Mouse (Mus musculus) neural tube, embryonic 12.5 days (tissue): Measurements from ENCODE around the gene Rita1. TPM values are rescaled to one million over a fixed set of nuclear protein-coding genes. Genes with fewer than 3 reads are reported as not detected.

Experiments used
- ATAC-seq: fragments of 200-750 bp; cut with Nextera tagmentation; 2 replicates; pipeline ENCODE4 v1.8.0; 2017; ENCODE audit warnings: low read depth, mild to moderate bottlenecking, moderate TSS enrichment, moderate library complexity; ENCODE audit not compliant: low FRiP score
- H3K27ac ChIP-seq: fragments of 300-500 bp; sonication (generic); 2 replicates; pipeline ENCODE4 v1.5.1; 2016
- H3K27me3 ChIP-seq: fragments of 300-500 bp; sonication (generic); replicated peaks from 2 replicates; pipeline ENCODE4 v1.6.1; 2016; ENCODE audit warnings: mild to moderate bottlenecking
- H3K36me3 ChIP-seq: fragments of 300-500 bp; sonication (generic); 2 replicates; pipeline ENCODE4 v1.6.1; 2016; ENCODE audit warnings: mild to moderate bottlenecking
- H3K4me1 ChIP-seq: fragments of 300-500 bp; sonication (generic); 2 replicates; pipeline ENCODE4 v1.6.1; 2016
- H3K4me2 ChIP-seq: fragments of 300-500 bp; sonication (generic); replicated peaks from 2 replicates; pipeline ENCODE4 v1.6.1; 2016; ENCODE audit warnings: mild to moderate bottlenecking
- H3K4me3 ChIP-seq: fragments of 300-500 bp; sonication (generic); 2 replicates; pipeline ENCODE4 v1.5.1; 2016
- H3K9ac ChIP-seq: fragments of 300-500 bp; sonication (generic); 2 replicates; pipeline ENCODE4 v1.6.1; 2016; ENCODE audit warnings: mild to moderate bottlenecking
- H3K9me3 ChIP-seq: fragments of 300-500 bp; sonication (generic); 2 replicates; pipeline ENCODE4 v1.6.1; 2016; ENCODE audit warnings: mild to moderate bottlenecking
- WGBS: fragments of 180-500 bp; shearing (Covaris S2); methylation state at CpG from one replicate; pipeline ENCODE4 v1.1.7; 2016; 5-methylcytosine and 5-hydroxymethylcytosine counted together
- polyA plus RNA-seq: library from polyadenylated mRNA; unstranded; fragments of >200 nt; fragmentation: Nextera tagmentation; extraction: Ambion mirVana; gene quantifications from 2 replicates; pipeline ENCODE4 v1.2.1, GENCODE M21; 2016

Gene Rita1
- polyA plus RNA-seq, 1 experiment from 2014 or later: 20.1 TPM

DNA sequence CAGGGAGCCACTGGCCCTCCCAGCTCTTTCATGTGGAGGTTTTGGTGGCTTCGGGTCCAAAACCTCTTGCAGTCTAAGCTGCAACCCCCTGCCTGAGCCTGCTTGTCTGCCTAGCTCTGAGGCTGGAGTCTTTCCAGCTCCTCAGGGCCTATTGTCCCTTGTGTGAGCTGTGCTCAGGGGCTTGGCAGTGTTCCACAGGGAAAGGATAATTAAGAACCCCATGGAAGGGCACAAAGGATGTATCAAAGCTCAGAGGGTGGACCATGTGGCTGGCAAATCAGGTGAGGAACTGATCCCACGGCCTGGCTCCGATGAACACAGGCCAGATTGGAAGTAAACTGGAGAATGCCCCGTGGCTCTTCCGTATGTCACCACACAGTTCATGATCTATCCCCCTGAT is 46.3 kb downstream of the Rita1 start:
- H3K4me2 ChIP-seq: peak overlapping the region; percentile 40; the same call in 1 of the 2 replicates
- H3K9me3 ChIP-seq: no peaks in the 10 kb centered on the region
- 0 out of 2 replicates have a peak overlapping the region, but pooled peaks have one; percentile 38 for H3K9ac ChIP-seq
- peak overlapping the region; percentile 86 for H3K27ac ChIP-seq
- peak; percentile 46 for ATAC-seq
- 28% methylated on average over 5 of the region's 5 CpGs for WGBS
- H3K4me1 ChIP-seq: peaks cover 86% of the 10 kb centered on the region
- no peaks in the 10 kb centered on the region for H3K27me3 ChIP-seq
- no peak overlapping the region for H3K4me3 ChIP-seq
- H3K36me3 ChIP-seq: no peaks in the 10 kb centered on the region

DNA sequence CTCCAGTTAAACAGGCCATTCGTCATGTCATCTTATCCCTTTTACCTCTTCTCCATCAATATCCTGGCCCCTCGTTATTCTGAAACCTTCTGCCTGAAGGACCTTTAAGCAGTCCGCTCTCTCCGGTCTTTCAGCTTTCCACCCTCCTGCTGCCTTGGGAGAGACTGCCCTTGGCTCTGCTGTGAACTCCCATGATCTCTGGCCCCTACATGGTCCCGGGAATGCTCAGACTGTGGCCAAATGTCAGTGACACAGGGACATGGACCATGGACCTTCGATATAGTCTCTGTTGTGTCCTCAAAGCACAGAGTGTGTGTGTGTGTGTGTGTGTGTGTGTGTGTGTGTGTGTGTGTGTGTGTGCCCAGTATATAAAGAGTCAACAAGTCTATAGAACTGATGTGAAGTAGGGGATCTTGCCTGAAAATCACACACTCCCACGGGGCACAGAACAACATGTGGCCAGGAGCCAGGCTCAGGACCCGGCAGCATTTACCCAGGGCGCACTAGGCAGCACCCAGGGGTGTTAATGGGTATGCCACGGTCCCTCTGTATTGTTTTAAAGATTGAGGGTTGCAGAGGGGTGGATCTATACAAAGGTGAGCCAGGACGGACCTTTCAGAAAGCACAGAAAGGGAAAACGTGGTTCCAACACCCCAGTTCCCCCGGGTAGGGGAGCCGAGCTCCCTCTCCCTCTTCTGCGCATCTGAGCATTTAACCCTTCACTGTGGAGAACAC is 47.1 kb downstream of the Rita1 start:
- Histone ChIP-seq H3K36me3 (no peaks in the 10 kb centered on the region), H3K4me3 (no peak overlapping the region), H3K4me1 (peaks cover 85% of the 10 kb centered on the region), H3K9ac (peak overlapping the region; percentile 38; the same call in 1 of the 2 replicates), H3K4me2 (peak overlapping the region; percentile 40), H3K27ac (peak overlapping the region; percentile 86), H3K27me3 (no peaks in the 10 kb centered on the region), H3K9me3 (no peaks in the 10 kb centered on the region)
- WGBS: 32% methylated on average over 15 of the region's 15 CpGs
- ATAC-seq: no peak

DNA sequence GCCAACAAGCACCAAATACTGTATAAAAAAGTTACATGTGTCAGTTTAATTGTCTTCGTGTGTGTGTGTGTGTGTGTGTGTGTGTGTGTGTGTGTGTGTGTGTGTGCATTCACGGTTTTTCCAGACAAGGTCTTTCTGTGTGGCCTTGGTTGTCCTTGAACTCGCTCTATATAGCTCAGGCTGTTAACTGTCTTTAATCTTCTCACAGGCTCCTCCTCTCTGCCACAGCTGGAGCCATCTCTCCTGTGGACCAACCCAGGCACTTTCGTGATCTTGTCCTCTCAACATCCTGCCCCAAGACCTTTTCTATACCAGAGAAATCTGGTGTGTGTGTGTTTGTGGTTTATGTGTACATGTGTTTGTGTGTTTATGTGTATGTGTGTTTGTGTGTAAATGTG is 48.5 kb downstream of the Rita1 start:
- no peaks in the 10 kb centered on the region for H3K27me3 ChIP-seq
- H3K4me1 ChIP-seq: peaks cover 82% of the 10 kb centered on the region
- H3K4me2 ChIP-seq: no peak overlapping the region
- 58% methylated on average over 4 of the region's 4 CpGs for WGBS
- no peaks in the 10 kb centered on the region for H3K9me3 ChIP-seq
- no peaks in the 10 kb centered on the region for H3K36me3 ChIP-seq
- H3K27ac ChIP-seq: no peak overlapping the region
- no peak overlapping the region for H3K4me3 ChIP-seq
- H3K9ac ChIP-seq: no peak overlapping the region
- ATAC-seq: no peak

DNA sequence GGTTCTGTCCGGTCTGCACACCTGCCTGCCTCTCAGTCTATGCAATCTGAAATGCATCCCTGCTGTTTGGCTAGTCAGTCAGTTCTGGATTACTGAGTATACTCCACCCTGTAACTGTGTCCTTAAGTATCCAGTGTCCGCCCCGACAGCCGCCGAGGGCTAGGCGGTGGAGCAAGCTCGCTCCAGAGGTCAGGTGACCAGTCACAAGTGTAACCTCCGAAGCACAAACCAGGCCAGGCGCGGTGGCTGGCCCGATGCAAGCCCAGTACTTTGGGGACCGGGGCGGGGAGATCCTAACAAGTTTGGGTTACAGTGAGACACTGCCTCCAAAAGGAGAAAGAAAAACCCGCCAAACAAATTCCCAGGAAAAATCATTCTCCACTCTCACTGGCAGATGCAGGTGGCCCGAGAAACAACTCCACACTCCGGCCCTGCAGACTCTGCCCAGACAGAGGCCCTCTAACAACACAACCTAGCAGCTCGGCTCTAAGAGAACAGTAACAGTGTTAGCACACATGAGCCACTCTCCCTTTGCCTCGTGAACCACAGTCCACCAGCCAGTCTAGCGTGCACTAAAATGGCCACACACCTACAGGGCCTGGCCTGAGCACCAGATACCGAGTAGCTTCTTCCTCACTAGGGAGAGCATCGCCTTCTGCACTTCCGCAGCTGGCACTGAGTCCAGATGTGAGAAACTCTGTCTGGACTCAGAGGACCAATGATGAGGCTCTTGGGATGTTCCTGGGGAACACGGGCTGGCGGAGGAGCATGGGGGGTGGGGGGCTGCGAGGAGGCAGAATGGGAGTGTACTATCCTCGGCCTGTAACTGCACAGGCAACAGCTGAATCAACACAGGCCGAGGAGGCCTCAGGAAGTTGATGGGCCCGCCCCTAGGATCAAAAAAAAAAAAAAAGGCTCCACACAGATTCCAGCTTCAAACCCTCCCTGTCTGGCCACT is 49.2 kb downstream of the Rita1 start:
- peaks cover 82% of the 10 kb centered on the region for H3K4me1 ChIP-seq
- 0 out of 2 replicates have a peak overlapping the region, but pooled peaks have one; percentile 10 for H3K4me2 ChIP-seq
- H3K27ac ChIP-seq: 0 out of 2 replicates have a peak overlapping the region, but pooled peaks have one; percentile 7
- no peaks in the 10 kb centered on the region; the same call in 1 of the 2 replicates for H3K36me3 ChIP-seq
- no peak overlapping the region for H3K9ac ChIP-seq
- no peaks in the 10 kb centered on the region for H3K9me3 ChIP-seq
- no peak for ATAC-seq
- H3K27me3 ChIP-seq: no peaks in the 10 kb centered on the region
- 57% methylated on average over 28 of the region's 28 CpGs for WGBS
- H3K4me3 ChIP-seq: no peak overlapping the region

DNA sequence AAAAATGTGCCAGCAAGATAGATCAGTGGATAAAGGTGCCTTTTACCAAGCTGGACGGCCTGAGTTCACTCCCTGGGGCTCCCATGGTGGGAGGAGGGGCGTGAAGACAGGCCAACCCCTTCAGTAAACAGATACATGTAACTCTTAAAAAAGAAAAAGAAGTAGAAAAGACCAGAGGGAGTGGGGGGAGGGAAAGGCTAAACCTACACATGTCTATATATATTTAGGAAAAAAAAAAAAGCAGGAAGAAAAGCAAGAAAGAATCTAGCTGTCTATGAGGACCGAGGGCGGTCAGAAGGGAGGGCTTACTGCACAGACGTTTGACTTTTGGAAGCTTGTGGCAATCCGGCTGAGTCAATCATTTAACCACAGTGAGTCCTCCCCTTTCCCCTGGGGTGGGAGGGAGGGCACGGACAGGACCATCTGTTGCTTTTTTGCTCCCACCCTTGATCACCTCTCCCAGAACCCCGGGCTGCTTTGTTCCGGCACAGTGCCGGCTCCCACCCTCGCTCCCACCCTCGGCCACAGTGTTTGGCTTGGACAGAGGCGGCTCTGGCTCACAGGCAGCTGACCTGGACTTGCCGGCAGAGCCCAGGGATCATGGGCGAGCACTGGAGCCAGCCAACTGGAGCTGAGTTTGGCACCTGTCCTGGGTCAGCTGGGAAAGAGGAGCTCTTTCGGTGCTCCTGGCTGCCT is 51.6 kb downstream of the Rita1 start:
- ATAC-seq: no peak; the same call in 1 of the 2 replicates
- Histone ChIP-seq H3K36me3 (peaks cover 15% of the 10 kb centered on the region), H3K9me3 (no peaks in the 10 kb centered on the region), H3K9ac (no peak overlapping the region), H3K4me1 (peaks cover 62% of the 10 kb centered on the region), H3K27ac (no peak overlapping the region), H3K4me2 (peak overlapping the region; percentile 37), H3K27me3 (no peaks in the 10 kb centered on the region), H3K4me3 (no peak overlapping the region)
- 7% methylated on average over 16 of the region's 16 CpGs for WGBS

DNA sequence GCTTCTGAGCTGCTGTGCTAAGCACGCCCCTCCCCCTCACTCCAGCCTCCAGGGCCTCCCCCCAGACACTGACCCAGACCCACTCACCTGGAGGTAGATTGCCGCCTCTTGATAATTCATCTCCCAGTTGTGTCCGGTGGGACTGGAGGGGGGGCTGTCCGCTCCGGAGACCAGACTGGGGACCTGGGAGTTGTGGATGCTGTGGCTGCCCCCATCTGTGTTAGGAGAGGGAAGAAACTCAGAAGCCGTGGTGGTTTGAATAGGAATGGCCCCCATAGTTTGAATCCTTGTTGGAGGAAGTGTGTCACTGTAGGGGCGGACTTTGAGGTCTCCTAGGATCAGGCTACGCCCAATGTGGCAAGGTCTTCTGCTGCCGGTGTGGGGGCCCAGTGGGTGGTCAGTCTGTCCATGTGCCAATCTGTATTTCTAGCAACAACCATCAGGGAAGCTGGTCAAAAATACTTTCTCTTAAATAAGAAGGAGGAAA is 52.2 kb downstream of the Rita1 start:
- peak overlapping the region; percentile 62 for H3K27ac ChIP-seq
- peak overlapping the region; percentile 32 for H3K4me2 ChIP-seq
- H3K27me3 ChIP-seq: no peaks in the 10 kb centered on the region
- ATAC-seq: no peak
- H3K4me3 ChIP-seq: no peak overlapping the region
- no peak overlapping the region for H3K9ac ChIP-seq
- H3K36me3 ChIP-seq: peaks cover 21% of the 10 kb centered on the region
- 53% methylated on average over 9 of the region's 9 CpGs for WGBS
- no peaks in the 10 kb centered on the region for H3K9me3 ChIP-seq
- H3K4me1 ChIP-seq: peaks cover 56% of the 10 kb centered on the region

DNA sequence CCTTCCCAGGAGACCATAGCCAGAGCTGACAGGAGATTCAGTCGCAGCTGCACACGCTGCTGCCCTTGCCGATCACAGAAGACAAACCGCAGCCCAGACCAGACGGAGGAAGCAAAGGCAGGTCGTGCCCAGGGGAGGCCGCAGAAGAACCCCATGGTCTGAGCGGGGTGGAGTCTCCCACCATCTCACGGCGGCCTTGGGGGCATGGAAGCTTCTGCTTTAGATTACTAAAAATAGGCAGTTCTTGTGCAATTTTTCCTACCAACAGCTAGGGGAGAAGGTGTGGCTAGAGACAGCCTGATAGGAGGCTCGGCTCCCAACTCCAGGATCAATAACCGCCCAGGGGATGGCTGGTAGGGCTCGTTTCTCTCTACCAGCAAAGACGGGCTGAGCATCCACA is 53.6 kb downstream of the Rita1 start:
- Histone ChIP-seq H3K9ac (no peak overlapping the region), H3K27me3 (no peaks in the 10 kb centered on the region), H3K27ac (no peak overlapping the region), H3K4me2 (peak overlapping the region; percentile 18), H3K4me1 (peaks cover 44% of the 10 kb centered on the region), H3K36me3 (peaks cover 33% of the 10 kb centered on the region), H3K4me3 (no peak overlapping the region), H3K9me3 (no peaks in the 10 kb centered on the region)
- no peak for ATAC-seq
- WGBS: 75% methylated on average over 14 of the region's 14 CpGs

DNA sequence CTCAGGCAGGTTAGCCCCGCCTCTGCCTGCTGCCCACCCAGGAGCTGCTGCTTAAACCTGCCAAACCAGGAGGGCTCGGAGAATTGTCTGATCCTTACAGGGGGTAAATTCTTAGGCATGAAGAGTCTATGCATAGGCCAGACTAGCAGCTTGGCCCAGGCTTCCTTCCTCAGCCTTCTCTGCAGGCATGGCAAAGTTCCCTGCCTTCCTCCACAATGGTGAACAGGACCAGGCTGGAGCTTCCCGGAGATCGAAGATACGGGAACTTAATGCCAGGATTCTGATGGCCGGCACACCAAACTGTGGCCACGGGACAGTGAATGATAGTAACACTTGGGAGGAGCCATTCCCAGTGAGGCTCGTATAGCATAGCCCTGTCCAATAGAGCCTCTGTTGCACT is 54.3 kb downstream of the Rita1 start:
- 78% methylated on average over 8 of the region's 8 CpGs for WGBS
- ATAC-seq: no peak

DNA sequence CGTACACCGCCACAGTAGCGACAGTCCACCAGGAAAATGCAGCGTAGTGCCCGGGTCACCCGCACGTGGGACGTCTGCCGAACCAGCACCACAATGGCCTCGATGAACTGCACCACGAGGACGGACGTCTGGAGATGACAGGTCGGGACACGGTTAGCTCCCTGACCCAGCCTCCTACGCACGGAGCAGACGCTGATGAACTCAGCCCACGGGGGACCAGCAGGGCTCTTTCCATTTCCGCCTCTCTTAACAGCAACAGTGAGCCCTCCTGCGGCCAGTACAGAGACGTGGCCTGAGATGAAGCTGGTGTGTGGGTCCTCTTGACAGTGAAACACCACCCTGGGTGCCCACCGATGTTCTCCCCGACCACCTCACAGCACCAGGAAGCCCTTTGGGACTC is 56.5 kb downstream of the Rita1 start:
- no peak overlapping the region for H3K4me2 ChIP-seq
- WGBS: 82% methylated on average over 24 of the region's 24 CpGs
- H3K36me3 ChIP-seq: peaks cover 52% of the 10 kb centered on the region
- H3K27ac ChIP-seq: no peak overlapping the region
- ATAC-seq: no peak
- H3K9me3 ChIP-seq: no peaks in the 10 kb centered on the region
- H3K4me3 ChIP-seq: no peak overlapping the region
- peaks cover 27% of the 10 kb centered on the region for H3K4me1 ChIP-seq
- H3K27me3 ChIP-seq: no peaks in the 10 kb centered on the region
- H3K9ac ChIP-seq: no peak overlapping the region

More for the DNA sequence above, 54.3 kb downstream of the Rita1 start:
- no peaks in the 10 kb centered on the region for H3K9me3 ChIP-seq
- H3K4me2 ChIP-seq: no peak overlapping the region
- H3K27ac ChIP-seq: no peak overlapping the region
- H3K4me1 ChIP-seq: peaks cover 36% of the 10 kb centered on the region
- H3K36me3 ChIP-seq: peaks cover 40% of the 10 kb centered on the region
- no peak overlapping the region for H3K4me3 ChIP-seq
- H3K27me3 ChIP-seq: no peaks in the 10 kb centered on the region
- H3K9ac ChIP-seq: no peak overlapping the region

DNA sequence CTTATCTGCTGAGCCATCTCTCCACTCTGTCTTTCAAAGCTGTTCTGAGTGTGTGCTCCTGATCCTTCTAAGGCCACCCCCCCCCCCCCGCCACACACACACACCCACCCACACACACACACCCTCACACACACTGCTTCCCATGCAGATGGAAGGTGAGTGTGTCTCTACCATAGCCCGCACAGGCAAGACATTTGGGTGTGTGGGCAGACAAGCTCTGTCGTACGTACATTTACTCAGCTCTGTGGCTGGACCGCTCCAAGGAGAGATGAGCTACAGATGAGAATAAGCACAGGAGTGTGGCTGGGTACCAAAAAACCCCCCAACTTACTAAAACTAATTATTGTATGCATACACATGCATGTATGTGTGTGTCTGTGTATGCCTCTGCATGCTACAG is 61.7 kb downstream of the Rita1 start:
- H3K27ac ChIP-seq: no peak overlapping the region
- peaks cover 52% of the 10 kb centered on the region for H3K36me3 ChIP-seq
- no peak overlapping the region for H3K4me3 ChIP-seq
- no peak overlapping the region for H3K9ac ChIP-seq
- H3K4me2 ChIP-seq: no peak overlapping the region
- WGBS: 95% methylated on average over 5 of the region's 5 CpGs
- no peaks in the 10 kb centered on the region for H3K4me1 ChIP-seq
- no peaks in the 10 kb centered on the region for H3K9me3 ChIP-seq
- no peaks in the 10 kb centered on the region for H3K27me3 ChIP-seq
- ATAC-seq: no peak

DNA sequence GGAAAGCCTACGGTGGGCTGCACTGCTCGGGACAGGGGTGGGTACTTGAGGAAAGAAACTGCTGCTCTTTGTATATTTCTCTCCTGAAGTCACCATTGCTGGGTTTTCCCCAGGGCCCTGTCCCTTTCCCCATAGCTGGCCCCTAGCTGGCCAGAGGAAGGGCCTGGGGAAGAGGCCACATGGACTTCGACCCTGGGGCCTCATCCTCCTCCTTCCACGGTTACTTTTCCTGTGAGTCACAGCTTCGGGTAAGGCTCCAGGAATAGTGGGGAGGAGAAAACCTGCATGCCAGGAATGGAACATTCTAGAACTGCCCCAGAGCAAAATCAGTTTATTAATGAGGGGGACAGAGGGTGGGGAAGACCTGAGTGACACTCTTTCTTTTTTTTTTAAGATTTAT is 62.3 kb downstream of the Rita1 start:
- no peak overlapping the region for H3K4me3 ChIP-seq
- H3K27ac ChIP-seq: no peak overlapping the region
- ATAC-seq: no peak
- no peaks in the 10 kb centered on the region for H3K4me1 ChIP-seq
- H3K9ac ChIP-seq: no peak overlapping the region
- no peaks in the 10 kb centered on the region for H3K9me3 ChIP-seq
- 89% methylated on average over 5 of the region's 5 CpGs for WGBS
- peaks cover 47% of the 10 kb centered on the region for H3K36me3 ChIP-seq
- no peak overlapping the region for H3K4me2 ChIP-seq
- no peaks in the 10 kb centered on the region for H3K27me3 ChIP-seq
